Mouse (Mus musculus): ENCODE results near the gene Gm3402.
"Not testable (repeated sequence)": the region's sequence is repeated elsewhere in the genome, so short reads cannot be mapped to it uniquely, and the experiment has no call there.

DNA sequence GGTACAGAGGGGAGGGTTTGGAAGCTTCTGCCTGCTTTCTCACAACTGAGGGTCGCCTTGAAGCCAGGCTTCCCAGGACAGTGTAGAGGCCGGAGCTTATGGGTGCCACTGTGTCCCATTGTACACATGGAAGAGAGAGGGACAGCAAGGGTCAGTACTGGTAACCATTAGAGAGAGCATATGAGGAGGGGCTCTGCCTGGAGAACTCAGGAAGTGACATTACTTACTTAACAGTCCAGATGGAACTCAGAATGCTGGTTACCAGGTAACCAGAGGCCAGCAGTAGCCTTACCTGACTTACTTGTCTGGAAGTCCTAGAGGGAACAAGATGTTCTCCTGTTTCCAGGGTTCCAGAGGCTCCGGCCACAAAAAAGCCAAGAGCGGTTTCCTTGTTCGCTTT, 22.9 kb upstream of the Gm3402 start, which contains the start of gene Gm6370:
- TF ChIP-seq CTCF (IDR thresholded peaks at IDR 0.05; ENCODE audit: low read depth, low read length); POLR2A (IDR thresholded peaks at IDR 0.05; ENCODE audit: borderline replicate concordance, low read depth, low read length): not testable (repeated sequence)

Measured in bone marrow macrophage, adult 2 months (primary cell).